Mouse (Mus musculus): ENCODE results near the gene Ncl.
A peak's percentile ranks its signal among the peaks of the same experiment; 100 is the strongest.

The Ncl gene

GRCm38 (mm10) chr1:86358906-86359797, at the start of gene Ncl:
Gene Ncl (minus strand): TSS chr1:86359400.
- peak; percentile 99 for DNase-seq (ENCODE audit: low spot score)

GRCm38 (mm10) chr1:86408515-86408914, 49.3 kb upstream of the Ncl start:
- DNase-seq (ENCODE audit: low spot score), result no peak

- DNase-seq (ENCODE audit: low spot score), result no peak
Measured at GRCm38 (mm10) chr1:86406914-86407313, 47.7 kb upstream of the Ncl start.

DNA sequence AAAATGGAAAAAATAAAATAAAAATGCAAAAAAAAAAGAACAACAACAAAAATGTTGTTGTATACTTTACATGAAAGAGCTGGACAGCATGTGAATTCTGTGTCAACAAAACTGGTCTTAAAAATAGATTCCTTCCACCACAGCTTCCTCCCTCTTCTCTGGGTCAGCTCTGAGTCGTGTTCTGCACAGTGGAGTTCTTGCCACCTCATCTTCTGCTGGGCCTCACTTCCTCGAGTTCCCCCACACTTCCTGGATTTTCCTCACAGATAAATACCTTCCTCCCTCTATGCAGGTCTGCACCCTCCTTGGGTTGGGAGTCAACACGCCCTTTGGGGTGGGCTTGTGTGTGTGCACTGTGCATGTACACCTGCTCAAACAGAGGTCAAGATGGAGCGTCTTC, 47.1 kb upstream of the Ncl start:
- no peak for DNase-seq (ENCODE audit: low spot score)

GRCm38 (mm10) chr1:86404834-86405233, 45.6 kb upstream of the Ncl start:
- DNase-seq (ENCODE audit: low spot score), result no peak

- no peak for DNase-seq (ENCODE audit: low spot score)
Measured at GRCm38 (mm10) chr1:86400096-86400754, 41.0 kb upstream of the Ncl start.

GRCm38 (mm10) chr1:86399322-86399721, 40.1 kb upstream of the Ncl start:
- no peak for DNase-seq (ENCODE audit: low spot score)

GRCm38 (mm10) chr1:86398222-86398621, 39.0 kb upstream of the Ncl start:
- DNase-seq (ENCODE audit: low spot score), result peak; percentile 63

GRCm38 (mm10) chr1:86397621-86398020, 38.4 kb upstream of the Ncl start:
- DNase-seq (ENCODE audit: low spot score), result no peak

DNA sequence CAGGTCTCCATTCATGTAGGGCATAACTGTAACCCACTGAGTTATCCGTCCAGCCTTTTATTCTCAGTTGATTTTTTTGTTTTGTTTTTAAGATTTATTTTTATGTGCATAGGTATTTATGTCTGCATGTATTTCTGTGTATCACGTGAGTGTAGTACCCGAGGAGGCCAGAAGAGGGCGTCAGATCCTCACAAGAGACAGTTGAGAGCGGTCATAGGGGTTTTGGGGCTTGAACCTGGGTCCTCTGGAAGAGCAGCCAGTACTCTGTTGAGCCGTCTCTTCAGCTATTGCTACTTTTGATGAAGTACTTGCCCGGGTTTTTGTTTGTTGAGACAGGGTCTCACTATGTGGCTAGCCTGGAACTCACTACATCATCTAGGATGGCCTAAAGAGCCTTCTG, 36.7 kb upstream of the Ncl start:
- no peak for DNase-seq (ENCODE audit: low spot score)

DNA sequence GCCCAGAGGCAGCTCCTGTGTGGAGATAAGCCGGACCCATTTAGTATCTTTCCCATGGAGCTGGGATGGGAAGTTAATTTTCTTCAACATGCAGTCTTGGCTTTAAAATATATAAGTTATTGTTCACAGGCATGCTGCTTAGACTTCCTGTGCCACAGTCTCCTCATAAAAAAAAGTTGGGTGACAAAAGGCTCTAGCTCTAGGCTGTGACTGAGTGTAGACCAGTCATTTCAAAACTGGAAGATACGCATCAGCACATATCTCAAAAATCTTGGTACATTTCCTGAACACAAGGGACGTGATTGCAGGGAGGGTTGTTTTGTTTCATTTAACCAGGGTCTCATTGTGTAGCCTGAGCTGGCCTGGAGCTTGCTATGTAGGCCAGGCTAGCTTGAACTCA, 35.0 kb upstream of the Ncl start:
- DNase-seq (ENCODE audit: low spot score), result no peak

GRCm38 (mm10) chr1:86393219-86393618, 34.0 kb upstream of the Ncl start:
- DNase-seq (ENCODE audit: low spot score), result no peak

GRCm38 (mm10) chr1:86391425-86391824, 32.2 kb upstream of the Ncl start:
- DNase-seq (ENCODE audit: low spot score), result no peak

DNA sequence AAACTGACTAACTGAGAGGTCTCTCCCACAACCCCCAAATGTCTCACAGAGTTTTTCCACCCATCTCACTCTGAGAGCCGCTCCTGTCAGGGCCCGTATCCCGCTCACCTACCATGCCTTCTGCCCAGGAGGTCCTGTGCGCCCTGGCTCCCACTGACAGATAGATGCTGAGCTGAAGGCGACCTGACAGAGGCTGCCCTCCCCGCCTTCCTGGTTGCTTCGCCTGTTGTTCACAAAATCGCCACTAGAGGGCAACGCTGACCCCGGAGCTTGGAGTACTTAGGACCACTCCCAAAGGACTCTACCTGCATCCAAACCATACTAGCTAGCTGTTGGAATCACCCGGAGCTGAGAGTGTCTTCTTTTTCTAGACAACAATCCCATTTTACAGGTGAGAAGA, 30.0 kb upstream of the Ncl start:
- DNase-seq (ENCODE audit: low spot score), result peak; percentile 86

DNA sequence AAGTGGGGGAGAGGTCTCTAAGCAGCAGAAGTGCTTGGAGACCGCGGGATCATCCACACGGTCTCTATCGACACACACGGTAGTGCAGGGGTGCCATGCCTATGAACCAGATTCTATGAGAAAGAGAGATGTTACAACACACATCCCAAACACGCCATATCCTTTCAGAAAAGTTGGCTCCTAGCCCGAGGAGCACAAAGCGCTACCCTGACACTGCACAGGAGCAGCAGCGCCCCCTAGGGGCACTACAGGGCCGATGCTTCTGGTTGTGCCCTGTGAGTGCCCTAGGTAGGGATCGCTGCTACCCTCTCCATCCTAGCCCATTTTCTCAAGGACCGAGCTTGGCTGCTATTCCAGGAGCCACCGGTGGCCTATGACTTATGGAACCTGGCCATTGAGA, 21.8 kb upstream of the Ncl start:
- DNase-seq (ENCODE audit: low spot score), result peak; percentile 68

- no peak for DNase-seq (ENCODE audit: low spot score)
Measured at GRCm38 (mm10) chr1:86379161-86379569, 20.0 kb upstream of the Ncl start.

- DNase-seq (ENCODE audit: low spot score), result no peak
Measured at GRCm38 (mm10) chr1:86378662-86379061, 19.5 kb upstream of the Ncl start.

GRCm38 (mm10) chr1:86376354-86376753, 17.2 kb upstream of the Ncl start:
- DNase-seq (ENCODE audit: low spot score), result no peak

- peak; percentile 67 for DNase-seq (ENCODE audit: low spot score)
Measured at GRCm38 (mm10) chr1:86371997-86372396, 12.8 kb upstream of the Ncl start.

GRCm38 (mm10) chr1:86368086-86368485, 8.9 kb upstream of the Ncl start:
- no peak for DNase-seq (ENCODE audit: low spot score)

- DNase-seq (ENCODE audit: low spot score), result peak; percentile 75
Measured at GRCm38 (mm10) chr1:86363671-86364070, 4.5 kb upstream of the Ncl start.

DNA sequence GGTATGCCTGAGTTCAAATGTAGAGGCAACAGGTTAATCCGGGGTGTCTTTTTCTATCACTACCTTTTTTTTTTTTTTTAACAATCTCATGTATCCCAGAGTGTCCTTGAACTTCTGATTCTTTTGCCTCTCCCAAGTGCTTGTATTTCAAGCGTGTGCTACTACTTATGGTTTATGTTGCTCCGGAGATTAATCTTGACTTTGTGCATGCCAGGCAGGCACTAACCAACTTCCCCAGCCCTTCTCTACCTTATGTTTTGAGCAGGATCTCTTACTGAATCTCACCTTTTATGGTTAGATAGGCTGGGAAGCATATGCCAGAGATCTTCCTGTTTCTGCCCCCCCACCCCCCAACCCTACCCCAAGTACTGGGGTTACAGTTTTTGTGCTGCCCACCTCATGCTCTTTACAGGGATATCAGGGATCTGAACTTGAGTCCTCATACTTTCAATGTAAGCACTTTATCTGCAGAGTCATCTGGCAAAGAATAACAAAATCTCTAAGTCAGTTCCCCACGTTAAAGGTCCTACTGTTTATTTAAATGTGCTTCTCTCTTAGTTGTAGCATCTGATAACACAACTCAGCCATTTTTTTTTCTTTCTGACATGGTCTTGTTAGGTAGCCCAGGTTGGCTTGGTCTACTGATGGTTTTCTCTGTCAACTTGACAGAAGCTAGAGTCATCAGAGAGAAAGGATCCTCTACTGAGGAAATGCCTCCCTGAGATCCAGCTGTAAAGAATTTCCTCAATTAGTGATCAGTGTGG, 2.8 kb upstream of the Ncl start:
- DNase-seq (ENCODE audit: low spot score), result no peak

GRCm38 (mm10) chr1:86360441-86360840, 1.2 kb upstream of the Ncl start:
- DNase-seq (ENCODE audit: low spot score), result no peak

All from embryo, embryonic 10.5 days (tissue).